Mouse (Mus musculus) naive thymus-derived CD4-positive, alpha-beta T cell, adult 2 months (primary cell): ENCODE data around the gene Cst7.

Experiments
- DNase-seq: peaks from one replicate; pipeline ENCODE4 v3.0.0-alpha.2; 2011; ENCODE audit warnings: low read depth

Cst7 gene

DNA sequence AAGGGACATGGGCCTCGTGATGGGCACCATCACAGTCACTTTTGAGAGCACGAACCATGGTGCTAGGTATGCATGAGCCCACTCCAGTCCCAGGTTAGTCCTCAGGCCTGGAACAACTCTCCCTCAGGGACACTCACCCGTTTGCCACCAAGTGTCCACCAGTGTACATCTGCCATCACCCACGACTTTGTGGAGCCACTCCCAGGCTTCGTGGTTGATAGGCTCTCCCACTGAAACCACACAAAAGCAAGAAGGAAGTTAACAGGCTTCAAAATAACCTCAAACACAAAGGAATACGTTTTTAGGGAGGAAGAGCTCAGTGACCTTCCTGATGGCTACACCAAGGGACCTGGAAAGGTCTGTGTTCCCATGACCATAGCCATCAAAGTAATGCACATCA, 56.9 kb downstream of the Cst7 start:
- DNase-seq: no peak
